Mouse (Mus musculus): ENCODE data around the gene Gls2.

Gls2 gene

GRCm38 (mm10) chr10:128192030-128192766, 2.1 kb upstream of the Gls2 start:
- in situ Hi-C loops (cut with MboI; ENCODE audit: unreplicated experiment in 2 of 2): loop anchor here (25.0 kb wide), 2 partner anchors 530 to 555 kb away; partner anchors contain the start of genes Nab2 (in 1 of the 2), Nemp1 (in 1 of the 2) and Stat6 (in 1 of the 2)

DNA sequence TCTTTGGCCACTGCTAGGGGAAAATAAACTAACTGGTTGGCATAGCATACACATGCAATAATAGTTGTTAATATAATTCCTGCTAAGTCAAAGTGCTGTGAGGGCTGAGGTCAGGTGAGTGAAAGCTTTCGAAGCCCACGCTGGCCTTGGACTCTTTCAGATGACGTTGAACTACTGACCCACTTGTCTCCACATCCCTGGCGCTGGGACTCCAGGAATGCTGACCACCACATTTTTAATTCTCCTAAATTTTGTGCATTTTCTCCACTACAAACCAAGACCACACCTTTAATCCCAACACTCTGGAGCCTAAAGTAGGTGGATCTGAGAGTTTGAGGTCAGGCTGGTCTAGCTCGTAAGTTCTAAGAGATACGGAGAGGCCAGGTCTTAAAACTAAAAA, 1.1 kb upstream of the Gls2 start:
- in situ Hi-C loops (cut with MboI; ENCODE audit: unreplicated experiment in 2 of 2): loop anchor here (25.0 kb wide), 2 partner anchors 531 to 556 kb away; partner anchors contain the start of genes Nab2 (in 1 of the 2), Nemp1 (in 1 of the 2) and Stat6 (in 1 of the 2)

DNA sequence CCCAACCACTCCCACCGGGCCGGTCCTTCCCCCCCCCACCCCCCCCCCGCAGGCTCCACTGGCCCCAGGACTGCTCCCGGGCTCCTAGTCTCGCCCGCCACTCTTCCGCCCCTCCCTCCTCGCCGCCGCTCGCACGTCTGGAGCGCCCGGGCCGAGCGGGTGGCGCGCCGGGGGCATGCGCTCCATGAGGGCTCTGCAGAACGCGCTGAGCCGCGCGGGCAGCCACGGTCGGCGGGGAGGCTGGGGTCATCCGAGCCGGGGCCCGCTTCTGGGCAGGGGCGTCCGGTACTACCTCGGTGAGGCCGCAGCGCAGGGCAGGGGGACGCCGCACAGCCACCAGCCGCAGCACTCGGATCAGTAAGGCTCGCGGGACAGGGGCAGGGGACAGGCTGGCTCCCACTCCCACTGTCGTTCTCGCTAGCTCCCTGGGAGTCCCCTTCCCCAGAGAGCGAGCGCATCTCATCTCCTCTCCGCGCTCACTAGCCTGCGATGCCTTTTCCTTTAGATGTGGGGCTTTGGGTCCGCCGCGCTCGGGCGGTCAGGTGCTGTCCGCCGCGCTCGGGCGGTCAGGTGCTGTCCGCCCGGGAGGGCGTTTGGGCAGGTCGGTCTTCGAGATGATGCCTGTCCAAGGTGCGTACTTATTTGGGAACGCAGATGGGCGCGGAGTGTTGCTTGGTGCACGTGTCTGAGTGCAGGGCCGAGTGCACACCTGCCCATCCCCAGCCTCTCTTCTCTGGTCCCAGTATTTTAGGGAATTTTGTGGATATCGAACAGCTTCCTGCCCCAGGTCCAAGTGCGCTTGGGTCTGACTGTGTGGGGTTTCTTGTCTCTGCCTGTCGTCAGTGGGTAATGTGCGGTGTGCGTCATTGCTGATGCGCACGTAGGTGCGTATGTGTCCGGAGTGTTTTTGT, 549 bp downstream of the Gls2 start:
- in situ Hi-C loops (cut with MboI; ENCODE audit: unreplicated experiment in 2 of 2): loop anchor here (25.0 kb wide), 2 partner anchors 533 to 558 kb away; partner anchors contain the start of genes Nab2 (in 1 of the 2), Nemp1 (in 1 of the 2) and Stat6 (in 1 of the 2)

DNA sequence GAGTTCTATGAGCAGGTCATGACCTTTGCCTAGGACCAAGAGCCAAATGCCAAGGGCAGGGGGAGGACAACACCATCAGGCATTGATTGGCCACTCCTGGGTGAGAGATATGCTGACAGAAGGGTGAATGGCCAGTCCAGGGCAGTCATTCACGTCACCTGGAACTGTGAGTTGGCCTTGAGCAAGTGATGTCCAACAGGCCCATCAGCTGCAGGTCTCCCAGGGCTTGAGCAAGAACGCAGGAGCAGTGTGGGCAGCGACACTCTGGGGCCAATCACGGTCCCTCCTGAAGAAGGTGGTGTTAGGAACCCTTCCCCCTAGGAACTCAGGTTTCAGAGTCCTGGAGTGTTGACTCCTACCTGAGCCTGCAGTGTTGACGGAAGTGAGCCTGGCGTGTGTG, 7.6 kb downstream of the Gls2 start:
- in situ Hi-C loops (cut with MboI; ENCODE audit: unreplicated experiment in 2 of 2): no loop called here

DNA sequence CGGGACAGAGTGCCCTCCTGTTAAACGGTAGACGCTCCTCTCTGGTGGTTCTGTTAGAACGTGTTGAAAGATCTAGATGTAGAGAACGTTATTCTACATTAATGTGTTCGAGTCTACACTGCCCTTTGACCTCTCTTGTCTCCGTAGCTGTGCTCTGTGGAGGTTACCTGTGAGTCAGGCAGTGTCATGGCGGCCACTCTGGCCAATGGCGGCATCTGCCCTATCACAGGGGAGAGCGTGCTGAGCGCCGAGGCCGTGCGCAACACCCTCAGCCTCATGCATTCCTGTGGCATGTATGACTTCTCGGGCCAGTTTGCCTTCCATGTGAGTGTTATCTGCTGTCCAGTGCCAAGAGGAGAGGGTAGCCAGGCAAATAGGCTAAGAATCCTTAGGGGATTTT, 10.7 kb downstream of the Gls2 start:
- in situ Hi-C loops (cut with MboI; ENCODE audit: unreplicated experiment in 2 of 2): no loop called here

- in situ Hi-C loops (cut with MboI; ENCODE audit: unreplicated experiment in 2 of 2): no loop called here
Measured at GRCm38 (mm10) chr10:128208326-128208725, 14.1 kb downstream of the Gls2 start.

DNA sequence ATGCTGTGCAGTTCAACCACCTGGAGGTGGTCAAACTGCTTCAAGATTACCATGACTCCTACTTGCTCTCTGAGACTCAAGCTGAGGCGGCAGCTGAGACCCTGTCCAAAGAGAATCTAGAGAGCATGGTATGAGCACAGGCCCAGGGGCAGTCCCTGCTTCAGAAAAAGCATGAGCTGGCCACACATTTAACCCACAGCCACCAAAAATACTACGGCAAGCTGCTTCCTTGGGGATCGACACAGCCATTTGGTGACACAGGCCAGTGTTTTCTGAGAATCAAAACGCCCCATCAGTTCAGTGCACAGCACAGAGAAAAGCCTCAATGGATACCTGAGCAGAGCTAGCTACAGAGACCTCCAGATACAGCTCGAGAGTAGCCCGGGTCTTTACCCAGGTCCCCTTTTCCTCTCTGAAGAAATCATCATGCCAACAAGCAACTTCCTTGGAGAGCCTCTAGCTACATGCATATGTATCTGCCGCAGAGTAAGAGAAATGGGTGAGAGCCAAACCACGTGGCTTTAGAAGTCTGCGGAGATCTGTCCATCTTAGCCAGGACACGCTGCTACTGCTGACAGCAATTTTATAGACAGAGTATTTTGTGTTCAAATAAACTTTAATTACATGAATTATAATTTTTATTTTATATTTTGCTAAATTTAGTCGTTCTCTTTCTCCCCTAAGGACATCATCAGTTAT, 15.2 kb downstream of the Gls2 start:
- in situ Hi-C loops (cut with MboI; ENCODE audit: unreplicated experiment in 2 of 2): loop anchor here (5.0 to 10.0 kb wide), 3 partner anchors 73 to 245 kb away; partner anchors contain the start of gene Smarcc2 (in 1 of the 2)

DNA sequence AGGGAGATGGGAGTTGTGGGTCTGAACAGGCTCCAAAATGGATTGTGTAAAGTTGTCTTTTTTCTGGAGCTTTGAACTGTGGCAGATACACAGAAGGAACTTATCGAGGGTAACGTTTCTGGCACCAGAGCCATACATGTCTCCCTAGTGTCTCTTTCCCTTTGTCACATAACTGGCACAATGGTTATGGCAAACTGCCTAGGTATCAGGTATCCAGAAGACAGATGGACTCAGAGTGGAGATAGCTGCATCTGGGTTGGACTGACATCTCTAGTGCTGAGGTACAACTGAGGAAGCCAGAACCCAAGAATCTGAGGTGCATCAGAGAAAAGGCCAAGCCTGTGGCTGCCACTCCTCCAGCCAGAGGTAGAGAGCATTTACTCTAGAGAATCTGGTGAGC, 15.9 kb downstream of the Gls2 start:
- in situ Hi-C loops (cut with MboI; ENCODE audit: unreplicated experiment in 2 of 2): loop anchor here (5.0 to 10.0 kb wide), 3 partner anchors 72 to 245 kb away; partner anchors contain the start of gene Smarcc2 (in 1 of the 2)

GRCm38 (mm10) chr10:128210954-128211353, 16.7 kb downstream of the Gls2 start:
- in situ Hi-C loops (cut with MboI; ENCODE audit: unreplicated experiment in 2 of 2): loop anchor here (5.0 to 10.0 kb wide), 3 partner anchors 71 to 244 kb away; partner anchors contain the start of gene Smarcc2 (in 1 of the 2)

GRCm38 (mm10) chr10:128211390-128212108, 17.3 kb downstream of the Gls2 start, which contains the start of gene Spryd4:
Spryd4 (minus strand) TSS chr10:128211807.
- in situ Hi-C loops (cut with MboI; ENCODE audit: unreplicated experiment in 2 of 2): loop anchor here (5.0 to 10.0 kb wide), 3 partner anchors 71 to 243 kb away; partner anchors contain the start of gene Smarcc2 (in 1 of the 2)

DNA sequence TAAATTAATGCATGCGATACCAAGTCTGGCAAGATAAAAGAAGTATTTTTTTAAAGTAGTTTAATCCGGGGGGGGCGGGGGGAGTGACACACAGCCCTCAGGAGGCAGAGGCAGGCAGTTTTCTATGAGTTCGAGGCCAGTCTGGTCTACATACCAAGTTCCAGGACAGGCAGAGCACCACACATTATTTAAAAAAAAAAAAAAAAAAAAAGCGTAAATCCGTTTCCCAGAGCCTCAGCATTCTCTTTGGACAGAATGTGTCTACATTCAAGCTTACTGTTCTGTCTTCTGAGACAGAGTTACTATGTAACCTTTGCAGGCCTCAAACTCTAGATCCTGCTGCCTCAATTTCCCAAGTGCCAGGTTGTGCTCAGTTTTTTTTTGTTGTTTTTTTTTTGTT, 17.9 kb downstream of the Gls2 start:
- in situ Hi-C loops (cut with MboI; ENCODE audit: unreplicated experiment in 2 of 2): loop anchor here (5.0 to 10.0 kb wide), 3 partner anchors 70 to 243 kb away; partner anchors contain the start of gene Smarcc2 (in 1 of the 2)

GRCm38 (mm10) chr10:128212871-128213323, 18.6 kb downstream of the Gls2 start:
- in situ Hi-C loops (cut with MboI; ENCODE audit: unreplicated experiment in 2 of 2): loop anchor here (5.0 to 10.0 kb wide), 3 partner anchors 69 to 242 kb away; partner anchors contain the start of gene Smarcc2 (in 1 of the 2)

- in situ Hi-C loops (cut with MboI; ENCODE audit: unreplicated experiment in 2 of 2): loop anchor here (5.0 to 10.0 kb wide), 3 partner anchors 68 to 241 kb away; partner anchors contain the start of gene Smarcc2 (in 1 of the 2)
Measured at GRCm38 (mm10) chr10:128214112-128214511, 19.9 kb downstream of the Gls2 start.

- in situ Hi-C loops (cut with MboI; ENCODE audit: unreplicated experiment in 2 of 2): loop anchor here (5.0 to 10.0 kb wide), 3 partner anchors 67 to 240 kb away; partner anchors contain the start of gene Smarcc2 (in 1 of the 2)
Measured at GRCm38 (mm10) chr10:128214981-128215380, 20.7 kb downstream of the Gls2 start.

DNA sequence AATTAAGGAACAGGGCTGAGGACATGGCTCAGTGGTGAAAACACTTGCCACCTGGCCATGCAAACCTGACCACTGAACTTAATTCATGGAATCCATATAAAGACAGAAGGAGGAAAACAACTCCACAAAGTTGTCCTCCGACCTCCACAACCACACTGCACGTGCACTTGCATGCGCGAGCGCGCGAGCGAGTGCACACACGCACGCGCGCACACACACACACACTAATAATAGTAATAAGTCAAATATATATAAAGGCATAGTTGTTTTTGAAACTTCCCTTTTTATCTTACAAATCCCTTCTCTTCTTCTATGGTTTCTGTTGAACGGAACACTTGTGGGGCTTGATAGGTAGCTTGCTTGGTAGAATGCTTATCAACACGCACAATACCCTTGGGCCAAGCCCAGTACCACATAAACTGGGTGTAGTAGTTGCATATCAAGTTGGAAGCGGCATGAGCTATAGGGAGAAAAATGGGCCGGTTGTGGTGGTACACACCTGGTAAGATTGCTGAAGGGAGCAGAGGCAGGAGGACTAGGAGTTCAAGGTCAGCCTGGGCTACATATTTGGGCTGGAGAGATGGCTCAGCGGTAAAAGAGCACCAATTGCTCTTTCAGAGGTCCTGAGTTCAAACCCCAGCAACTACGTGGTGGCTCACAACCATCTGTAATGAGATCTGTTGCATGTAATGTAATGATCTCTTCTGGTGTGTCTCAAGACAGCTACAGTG, 24.3 kb downstream of the Gls2 start:
- in situ Hi-C loops (cut with MboI; ENCODE audit: unreplicated experiment in 2 of 2): loop anchor here in 1 of 2 experiments (10.0 kb wide), 1 partner anchor 236 kb away; the partner anchor contains the start of gene Smarcc2

GRCm38 (mm10) chr10:128221533-128222286, 27.5 kb downstream of the Gls2 start:
- in situ Hi-C loops (cut with MboI; ENCODE audit: unreplicated experiment in 2 of 2): no loop called here

DNA sequence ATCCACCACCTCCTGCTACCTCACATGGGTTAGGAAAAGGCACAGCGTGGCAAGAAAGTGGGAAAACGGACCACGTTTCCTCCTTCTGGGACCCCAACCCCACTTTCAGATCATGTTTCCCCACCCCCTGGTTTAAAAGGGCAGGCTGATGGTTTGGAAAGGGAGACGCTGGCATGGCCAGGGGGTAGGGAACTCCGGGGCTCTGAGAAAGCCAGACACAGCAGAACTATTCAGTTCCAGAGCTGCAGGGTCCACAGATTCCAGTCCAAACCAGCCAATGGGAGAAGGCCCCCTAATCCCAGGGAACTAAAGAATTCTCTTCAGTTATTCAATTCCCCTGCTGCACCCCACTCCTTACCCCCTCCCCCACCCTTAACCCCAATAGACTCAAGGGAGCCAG, 30.8 kb downstream of the Gls2 start:
- in situ Hi-C loops (cut with MboI; ENCODE audit: unreplicated experiment in 2 of 2): no loop called here

Measured in v-Abl transformed pro-B cells (cell line).